Mouse (Mus musculus) heart, adult 18-20 months (tissue): ENCODE measurements around the gene Psmb1. TPM values are rescaled to one million over a fixed set of nuclear protein-coding genes. Genes with fewer than 3 reads are reported as not detected.
"Not testable (repeated sequence)": the region's sequence is repeated elsewhere in the genome, so short reads cannot be mapped to it uniquely, and the experiment has no call there.

Experiments
- DNase-seq, 2 experiments: peaks; one replicate each; pipeline ENCODE4 v3.0.0; 2021 to 2022; ENCODE audit warnings: mixed read lengths in 1 of 2
- total RNA-seq, 2 experiments: library from RNA; stranded (reverse); gene quantifications; 2 replicates each; pipeline ENCODE4 v1.2.3; 2021

Psmb1 gene
- total RNA-seq, 2 experiments from 2014 or later: 128 to 135 TPM

DNA sequence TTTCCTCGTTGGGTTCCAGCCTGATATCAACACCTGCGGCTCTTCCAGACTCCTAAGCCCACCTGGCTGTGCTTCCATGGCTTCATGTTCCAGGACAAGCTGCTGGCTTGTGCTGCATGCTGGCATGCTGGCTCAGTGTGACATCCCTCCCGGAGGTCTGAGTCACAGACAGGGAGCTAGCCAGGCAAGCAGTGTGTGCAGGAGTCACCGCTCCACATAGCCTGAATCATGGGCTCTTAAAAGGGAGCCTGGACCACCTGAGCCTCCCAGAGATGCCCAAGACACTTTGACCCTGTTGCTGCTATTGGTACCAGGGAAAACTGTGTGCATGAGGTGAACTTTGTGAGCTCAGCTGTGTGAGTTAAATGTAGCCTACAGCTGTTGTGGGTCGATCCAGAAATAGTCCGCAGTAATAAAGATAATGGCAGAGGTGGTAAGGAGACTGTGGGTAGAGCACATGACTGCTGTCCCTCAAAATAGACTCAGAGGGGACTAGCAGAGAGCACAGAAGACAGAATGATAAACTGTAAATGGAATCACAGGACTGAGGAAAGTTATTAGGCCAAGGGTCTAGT is 37.5 kb downstream of the Psmb1 start:
- peak; percentile 66 to 67 for DNase-seq

- no peak for DNase-seq
Observed at GRCm38 (mm10) chr17:15459761-15460160, 39.8 kb downstream of the Psmb1 start.

- no peak for DNase-seq
Observed at GRCm38 (mm10) chr17:15456595-15456994, 43.0 kb downstream of the Psmb1 start.

GRCm38 (mm10) chr17:15455203-15455602 is 44.3 kb downstream of the Psmb1 start:
- no peak for DNase-seq

DNA sequence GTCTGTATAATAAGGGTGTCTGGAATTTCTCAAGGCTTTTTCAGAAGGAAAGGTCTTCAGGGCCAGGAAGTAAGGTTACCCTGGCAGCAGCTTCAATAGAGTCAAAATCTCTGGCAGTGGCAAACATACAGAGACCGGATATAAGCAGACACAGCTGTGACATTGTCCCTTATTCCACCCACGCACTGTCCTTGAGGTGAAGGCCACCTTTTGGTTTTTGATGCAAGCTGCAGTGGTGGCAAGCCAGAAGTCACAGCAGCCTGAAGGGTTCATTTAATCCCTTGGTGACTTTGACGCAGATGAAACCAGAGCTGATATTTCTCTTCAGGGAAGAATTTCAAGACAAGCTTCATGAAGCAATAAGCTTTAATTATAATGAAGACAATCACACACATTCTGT is 49.9 kb downstream of the Psmb1 start:
- DNase-seq: no peak

DNA sequence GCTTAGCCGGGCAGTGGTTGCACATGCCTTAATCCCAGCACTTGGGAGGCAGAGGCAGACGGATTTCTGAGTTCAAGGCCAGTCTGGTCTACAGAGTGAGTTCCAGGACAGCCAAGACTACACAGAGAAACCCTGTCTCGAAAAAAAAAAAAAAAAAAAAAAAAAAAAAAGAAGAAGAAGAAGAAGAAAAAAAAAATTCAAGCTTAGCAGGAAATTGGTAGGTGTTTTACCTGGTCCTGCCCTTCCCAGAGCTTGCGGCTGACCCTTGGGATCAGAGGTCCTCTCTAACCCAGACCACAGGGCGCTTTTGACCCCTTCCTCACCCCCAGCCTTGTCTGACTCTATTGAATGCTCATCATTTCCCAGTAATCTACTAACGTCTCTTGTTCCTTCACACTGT is 50.4 kb downstream of the Psmb1 start:
- not testable (repeated sequence) for DNase-seq

GRCm38 (mm10) chr17:15447831-15448230 is 51.7 kb downstream of the Psmb1 start:
- DNase-seq: no peak

DNA sequence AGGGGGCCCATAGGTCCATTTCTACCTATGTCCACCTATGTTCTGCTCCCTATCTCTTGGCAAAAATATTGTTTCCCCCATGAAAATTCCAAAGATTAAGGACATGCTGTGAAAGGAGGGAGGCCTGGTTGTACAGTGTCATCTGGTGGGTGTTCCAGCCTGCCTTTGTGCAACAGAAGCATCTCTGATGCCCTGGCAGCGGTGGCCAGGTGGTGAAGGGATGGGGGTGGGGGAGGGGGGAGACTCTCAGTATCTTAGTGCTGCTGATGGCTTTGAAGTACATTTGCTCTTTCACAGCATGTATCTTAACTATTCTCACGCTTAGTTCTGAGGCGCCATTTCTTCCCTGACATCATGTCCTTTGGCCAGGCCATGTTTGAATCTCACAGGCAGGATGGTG is 54.1 kb downstream of the Psmb1 start:
- DNase-seq: no peak

DNA sequence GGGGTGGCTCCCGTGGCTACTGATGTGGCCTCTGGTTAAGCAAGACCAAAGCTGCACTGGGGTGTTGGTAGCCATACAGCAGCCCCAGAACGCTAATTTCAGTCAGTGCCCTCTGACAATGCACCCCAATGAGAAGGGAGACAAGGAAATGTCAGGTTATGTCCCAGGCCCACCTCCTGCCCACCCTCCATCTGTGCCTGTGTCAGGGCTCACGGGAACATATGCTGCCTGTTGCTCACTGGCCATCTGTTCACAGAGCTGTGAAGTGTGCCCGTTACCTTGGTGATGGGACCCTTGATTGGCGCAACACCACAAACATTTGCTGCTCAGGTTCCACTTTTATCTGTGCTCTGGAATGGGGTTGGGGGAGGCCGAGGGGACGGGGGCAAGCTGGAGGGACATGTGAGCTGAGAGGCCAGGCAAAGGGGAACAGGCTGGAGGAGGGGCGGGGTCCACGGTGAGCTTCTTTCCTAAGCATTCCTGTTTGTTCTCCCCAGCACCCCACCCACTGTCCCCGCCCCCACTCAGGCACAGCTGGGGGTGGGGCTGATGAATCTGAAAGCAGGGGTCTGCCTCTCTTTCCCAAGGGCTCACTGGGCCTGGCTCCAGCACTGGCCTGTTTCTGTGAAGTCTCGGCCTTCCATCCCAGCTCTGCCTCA is 59.0 kb downstream of the Psmb1 start:
- DNase-seq: no peak

DNA sequence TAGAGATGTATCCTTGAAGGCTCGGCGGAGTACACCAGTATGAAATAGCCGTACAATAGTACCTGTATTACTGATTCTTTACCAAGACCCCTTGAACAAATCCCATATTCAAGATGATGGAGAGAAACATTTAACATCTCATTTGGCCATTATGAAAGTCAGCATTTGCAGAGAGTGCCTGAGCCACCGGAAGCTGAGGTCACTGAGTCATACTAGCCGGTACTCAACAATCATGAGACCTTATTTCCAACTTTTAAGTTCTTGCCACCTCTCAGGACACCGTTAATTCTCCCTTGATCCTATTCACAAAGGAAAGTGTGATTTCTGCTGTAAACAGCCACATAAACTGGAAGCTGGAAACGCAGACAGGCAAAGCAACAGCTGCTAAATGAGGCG is 59.5 kb downstream of the Psmb1 start:
- DNase-seq: no peak

DNA sequence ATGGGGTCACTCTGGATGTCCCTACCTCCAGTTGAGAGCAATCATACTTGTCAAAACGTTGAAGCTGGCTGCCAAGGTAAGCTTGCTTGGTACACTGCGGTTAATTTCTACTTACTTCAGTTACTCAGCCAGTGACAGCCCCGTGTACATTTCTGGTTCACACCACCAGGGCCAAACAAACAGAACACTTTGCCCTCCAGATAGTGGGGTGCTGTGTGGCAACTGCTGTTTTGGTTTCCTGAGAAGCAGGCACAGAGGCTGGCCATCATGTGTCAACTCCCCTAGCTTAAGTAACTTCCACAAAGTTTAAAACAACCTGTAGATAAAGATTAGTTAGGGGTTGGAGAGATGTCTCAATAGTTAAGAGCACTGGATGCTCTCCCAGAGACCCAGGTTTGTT is 64.8 kb downstream of the Psmb1 start:
- no peak for DNase-seq

DNA sequence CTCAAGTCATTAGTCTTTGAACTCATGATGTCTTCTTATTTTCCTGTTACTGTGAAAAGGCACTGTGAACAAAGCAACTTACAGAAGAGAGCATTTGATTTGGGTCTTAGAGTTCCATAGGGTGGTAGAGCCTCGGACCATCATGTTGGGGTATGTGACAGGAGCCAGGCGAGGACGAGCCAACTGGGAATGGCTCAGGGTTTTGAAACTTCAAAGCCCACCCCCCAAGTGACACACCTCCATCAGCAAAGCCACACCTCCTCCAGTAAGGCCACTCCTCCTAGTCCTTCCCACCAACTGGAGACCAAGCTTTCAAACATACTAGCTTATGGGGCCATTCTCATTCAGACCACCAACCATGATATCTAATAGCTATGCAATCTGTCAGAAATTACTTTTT is 67.5 kb downstream of the Psmb1 start:
- no peak for DNase-seq

- DNase-seq: no peak
Observed at GRCm38 (mm10) chr17:15431551-15431950, 68.0 kb downstream of the Psmb1 start.

DNA sequence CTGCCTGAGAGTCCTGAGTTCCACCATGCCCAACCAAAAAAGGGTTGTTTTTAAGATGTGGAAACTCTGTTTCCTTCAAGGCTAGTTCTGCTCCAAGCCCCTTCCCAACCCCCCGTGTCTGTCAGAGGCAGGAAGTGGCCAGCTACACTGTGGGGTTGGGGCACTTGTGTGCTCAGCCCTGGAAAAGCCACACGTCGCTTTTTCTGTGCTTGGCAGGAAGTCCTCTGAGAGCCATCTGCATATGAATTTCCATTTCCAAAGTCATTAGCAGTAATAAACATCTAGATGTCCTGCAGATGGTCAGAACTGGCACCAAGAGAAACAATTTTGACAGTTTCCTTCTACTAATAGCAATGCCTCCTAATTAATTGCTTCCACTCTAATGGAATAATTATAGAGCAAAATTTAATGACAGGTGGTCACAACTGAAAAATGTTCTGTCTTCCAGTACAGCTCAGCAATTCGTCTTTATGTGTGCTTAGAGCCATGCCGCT is 68.5 kb downstream of the Psmb1 start:
- no peak for DNase-seq

- peak; percentile 29 to 33 for DNase-seq
Observed at GRCm38 (mm10) chr17:15429937-15430336, 69.6 kb downstream of the Psmb1 start.

DNA sequence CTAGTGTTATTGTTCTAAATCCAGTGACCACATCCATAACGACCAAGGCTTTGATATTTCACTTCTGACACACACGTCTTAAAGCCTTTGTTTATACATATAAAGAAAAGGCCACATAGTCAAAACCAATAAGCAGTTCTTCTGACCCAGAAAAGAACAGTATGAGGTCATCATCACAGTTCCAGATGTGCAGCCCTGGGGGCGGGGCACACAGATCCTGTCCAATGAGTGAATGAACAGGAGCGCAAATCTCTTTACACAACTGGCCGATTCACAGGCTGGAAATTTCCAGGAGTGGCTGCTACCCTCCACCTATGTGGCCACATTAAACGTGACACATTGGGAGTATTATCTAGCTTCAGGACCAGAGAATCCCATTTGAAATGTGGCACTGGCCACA is 70.1 kb downstream of the Psmb1 start:
- DNase-seq: no peak

- peak; percentile 33 to 54 for DNase-seq
Observed at GRCm38 (mm10) chr17:15425931-15426330, 73.6 kb downstream of the Psmb1 start.

Other genes starting within 250 kb of the Psmb1 start
- gene Dll1, start 122.9 kb downstream of the Psmb1 start, total RNA-seq: 1 to 10 TPM; 4.6 to 5.6 TPM
- 10 to 100 TPM; 11.9 to 12.8 TPM for gene Fam120b, start 103.5 kb downstream of the Psmb1 start, total RNA-seq
- gene Tbp, start 137 bp upstream of the Psmb1 start, total RNA-seq: 10 to 100 TPM; 10.2 to 11.2 TPM
- 10 to 100 TPM; 16.6 to 20.5 TPM for gene Pdcd2, start 27.6 kb upstream of the Psmb1 start, total RNA-seq
- gene Prdm9, start 64.6 kb upstream of the Psmb1 start, total RNA-seq: 1 to 10 TPM; 1.6 to 1.9 TPM
- gene Chd1, start 205.2 kb upstream of the Psmb1 start, total RNA-seq: 10 to 100 TPM; 19.5 to 20.0 TPM